Mouse (Mus musculus) liver, postnatal 0 days (tissue): Measurements from ENCODE around the gene Tmem258. TPM values are rescaled to one million over a fixed set of nuclear protein-coding genes. Genes with fewer than 3 reads are reported as not detected.

Experiments
- ATAC-seq: fragments of 200-750 bp; cut with Nextera tagmentation; 2 replicates; pipeline ENCODE4 v1.8.0; 2017; ENCODE audit warnings: mild to moderate bottlenecking, moderate library complexity
- DNase-seq: peaks from one replicate; pipeline ENCODE4 v3.0.0-alpha.2; 2016
- H3K27ac ChIP-seq: fragments of 300-500 bp; sonication (generic); 2 replicates; pipeline ENCODE4 v1.5.1; 2014; ENCODE audit warnings: antibody characterized with exemption, moderate library complexity, mild to moderate bottlenecking, low read depth
- H3K27me3 ChIP-seq: fragments of 300-500 bp; sonication (generic); 2 replicates; pipeline ENCODE4 v1.6.1; 2014; ENCODE audit warnings: low read length, control low read depth, mixed read lengths; ENCODE audit not compliant: insufficient read depth
- H3K36me3 ChIP-seq: fragments of 300-500 bp; sonication (generic); replicated peaks from 2 replicates; pipeline ENCODE4 v1.6.1; 2014; ENCODE audit warnings: mild to moderate bottlenecking, control low read depth, low read length, moderate library complexity, mixed read lengths; ENCODE audit not compliant: insufficient read depth
- H3K4me1 ChIP-seq: fragments of 300-500 bp; sonication (generic); 2 replicates; pipeline ENCODE4 v1.6.1; 2014; ENCODE audit warnings: antibody characterized with exemption, mild to moderate bottlenecking, control low read depth; ENCODE audit not compliant: insufficient read depth
- H3K4me2 ChIP-seq: fragments of 300-500 bp; sonication (generic); 2 replicates; pipeline ENCODE4 v1.6.1; 2014; ENCODE audit warnings: low read depth, mild to moderate bottlenecking, low read length, moderate library complexity, mixed read lengths
- H3K4me3 ChIP-seq: fragments of 300-500 bp; sonication (generic); 2 replicates; pipeline ENCODE4 v1.5.1; 2014; ENCODE audit warnings: low read depth, low read length
- H3K9ac ChIP-seq: fragments of 300-500 bp; sonication (generic); replicated peaks from 2 replicates; pipeline ENCODE4 v1.6.1; 2014; ENCODE audit warnings: mild to moderate bottlenecking, moderate library complexity
- H3K9me3 ChIP-seq: fragments of 300-500 bp; sonication (generic); 2 replicates; pipeline ENCODE4 v1.6.1; 2016; ENCODE audit warnings: mild to moderate bottlenecking, control low read depth, low read length, mixed read lengths
- CTCF ChIP-seq: sonication (generic); IDR thresholded peaks from 2 replicates; pipeline ENCODE4 v1.5.1; 2016; ENCODE audit warnings: antibody characterized with exemption, low read depth
- EP300 ChIP-seq: IDR thresholded peaks from 2 replicates; pipeline ENCODE4 v1.6.1; 2016; ENCODE audit warnings: antibody characterized with exemption, low read depth, mild to moderate bottlenecking
- WGBS: fragments of 180-500 bp; shearing (Covaris S2); extraction: QIAGEN DNeasy Blood & Tissue Kit; methylation state at CpG from one replicate; pipeline ENCODE4 v1.1.7; 2014; ENCODE audit not compliant: insufficient replicate concordance; 5-methylcytosine and 5-hydroxymethylcytosine counted together
- polyA plus RNA-seq: library from polyadenylated mRNA; unstranded; fragments of >200 nt; fragmentation: Nextera tagmentation; extraction: Ambion mirVana; gene quantifications from 2 replicates; pipeline ENCODE4 v1.2.1, GENCODE M21; 2015

Tmem258 gene
- polyA plus RNA-seq, 1 experiment from 2014 or later, result 195 TPM

GRCm38 (mm10) chr19:10205051-10205450 lies 1.2 kb downstream of the Tmem258 start:
- Histone ChIP-seq H3K9ac (peak overlapping the region; percentile 90; the same call in 1 of the 2 replicates), H3K27me3 (no peaks in the 10 kb centered on the region), H3K9me3 (no peaks in the 10 kb centered on the region), H3K27ac (peak overlapping the region; percentile 95; the same call in 1 of the 2 replicates), H3K4me3 (0 out of 2 replicates have a peak overlapping the region, but pooled peaks have one; percentile 95), H3K4me1 (peaks cover 17% of the 10 kb centered on the region), H3K4me2 (peak overlapping the region; percentile 89), H3K36me3 (peaks cover 39% of the 10 kb centered on the region)
- no peak for DNase-seq
- 57% methylated on average over 6 of the region's 6 CpGs for WGBS
- no peak for ATAC-seq
- no peak for TF ChIP-seq EP300
- TF ChIP-seq CTCF, result no peak

GRCm38 (mm10) chr19:10208851-10209250 lies 5.0 kb downstream of the Tmem258 start:
- Histone ChIP-seq H3K4me3 (no peak overlapping the region), H3K4me1 (peaks cover 8% of the 10 kb centered on the region), H3K27ac (no peak overlapping the region), H3K36me3 (peaks cover 30% of the 10 kb centered on the region), H3K9me3 (no peaks in the 10 kb centered on the region), H3K27me3 (no peaks in the 10 kb centered on the region), H3K4me2 (no peak overlapping the region), H3K9ac (no peak overlapping the region)
- ATAC-seq (no peak), DNase-seq (no peak)
- 68% methylated on average over 3 of the region's 3 CpGs for whole genome bisulfite sequencing
- TF ChIP-seq EP300 (no peak), CTCF (no peak)

- no peaks in the 10 kb centered on the region for H3K4me1 ChIP-seq
- ATAC-seq, result no peak
- H3K36me3 ChIP-seq, result peaks cover 30% of the 10 kb centered on the region
- TF ChIP-seq EP300, result no peak
- no peak for TF ChIP-seq CTCF
- no peak for DNase-seq
- 52% methylated on average over 4 of the region's 4 CpGs for WGBS
- no peak overlapping the region for H3K4me3 ChIP-seq
- no peaks in the 10 kb centered on the region for H3K27me3 ChIP-seq
- no peak overlapping the region for H3K4me2 ChIP-seq
- no peak overlapping the region for H3K9ac ChIP-seq
- no peaks in the 10 kb centered on the region for H3K9me3 ChIP-seq
- H3K27ac ChIP-seq, result no peak overlapping the region
Observed at GRCm38 (mm10) chr19:10210885-10211284, 7.1 kb downstream of the Tmem258 start.

GRCm38 (mm10) chr19:10213796-10214471 lies 10.1 kb downstream of the Tmem258 start:
- Histone ChIP-seq H3K9ac (no peak overlapping the region), H3K4me2 (no peak overlapping the region), H3K9me3 (no peaks in the 10 kb centered on the region), H3K27ac (no peak overlapping the region), H3K27me3 (no peaks in the 10 kb centered on the region), H3K4me1 (no peaks in the 10 kb centered on the region), H3K4me3 (no peak overlapping the region), H3K36me3 (peaks cover 21% of the 10 kb centered on the region)
- 77% methylated on average over 10 of the region's 10 CpGs for WGBS
- TF ChIP-seq EP300, result no peak
- TF ChIP-seq CTCF, result no peak
- ATAC-seq (no peak), DNase-seq (no peak)

GRCm38 (mm10) chr19:10216101-10216500 lies 12.3 kb downstream of the Tmem258 start:
- H3K9ac ChIP-seq, result no peak overlapping the region
- H3K4me2 ChIP-seq, result no peak overlapping the region
- ATAC-seq (no peak), DNase-seq (no peak)
- H3K27me3 ChIP-seq, result no peaks in the 10 kb centered on the region
- no peak overlapping the region for H3K27ac ChIP-seq
- H3K36me3 ChIP-seq, result peaks cover 7% of the 10 kb centered on the region
- 66% methylated on average over 8 of the region's 8 CpGs for WGBS
- H3K9me3 ChIP-seq, result no peaks in the 10 kb centered on the region
- no peak overlapping the region for H3K4me3 ChIP-seq
- H3K4me1 ChIP-seq, result no peaks in the 10 kb centered on the region
- no peak for TF ChIP-seq EP300
- TF ChIP-seq CTCF, result no peak

GRCm38 (mm10) chr19:10219108-10219507 lies 15.3 kb downstream of the Tmem258 start:
- TF ChIP-seq EP300 (no peak), CTCF (peak; percentile 81)

More at GRCm38 (mm10) chr19:10219108-10219507, 15.3 kb downstream of the Tmem258 start:
- Histone ChIP-seq H3K27me3 (no peaks in the 10 kb centered on the region), H3K27ac (no peak overlapping the region), H3K4me1 (no peaks in the 10 kb centered on the region), H3K4me2 (no peak overlapping the region), H3K36me3 (peaks cover 3% of the 10 kb centered on the region; the same call in 1 of the 2 replicates), H3K9me3 (no peaks in the 10 kb centered on the region), H3K9ac (no peak overlapping the region), H3K4me3 (no peak overlapping the region)
- WGBS, result 34% methylated on average over 3 of the region's 3 CpGs
- ATAC-seq (peak; percentile 64), DNase-seq (peak; percentile 60)
